Mouse (Mus musculus) forebrain, embryonic 16.5 days (tissue): Measurements from ENCODE around the gene Lefty1. TPM values are rescaled to one million over a fixed set of nuclear protein-coding genes. Genes with fewer than 3 reads are reported as not detected.
"Not testable (repeated sequence)": the region's sequence is repeated elsewhere in the genome, so short reads cannot be mapped to it uniquely, and the experiment has no call there.

Experiments used
- ATAC-seq: fragments of 200-750 bp; cut with Nextera tagmentation; 2 replicates; pipeline ENCODE4 v1.8.0; 2017; ENCODE audit warnings: mild to moderate bottlenecking, moderate library complexity
- H3K27ac ChIP-seq: fragments of 300-500 bp; sonication (generic); 2 replicates; pipeline ENCODE4 v1.5.1; 2014; ENCODE audit warnings: low read length, control low read depth
- H3K27me3 ChIP-seq: fragments of 300-500 bp; sonication (generic); replicated peaks from 2 replicates; pipeline ENCODE4 v1.6.1; 2014; ENCODE audit warnings: low read length; ENCODE audit not compliant: control insufficient read depth, insufficient read depth
- H3K36me3 ChIP-seq: fragments of 300-500 bp; sonication (generic); 2 replicates; pipeline ENCODE4 v1.6.1; 2014; ENCODE audit not compliant: control insufficient read depth, insufficient read depth
- H3K4me1 ChIP-seq: fragments of 300-500 bp; sonication (generic); replicated peaks from 2 replicates; pipeline ENCODE4 v1.6.1; 2014; ENCODE audit warnings: low read length; ENCODE audit not compliant: control insufficient read depth, insufficient read depth
- H3K4me2 ChIP-seq: fragments of 300-500 bp; sonication (generic); 2 replicates; pipeline ENCODE4 v1.6.1; 2014; ENCODE audit warnings: mild to moderate bottlenecking, low read length, control low read depth
- H3K4me3 ChIP-seq: fragments of 300-500 bp; sonication (generic); replicated peaks from 2 replicates; pipeline ENCODE4 v1.5.1; 2014; ENCODE audit warnings: mild to moderate bottlenecking, low read length, control low read depth
- H3K9ac ChIP-seq: fragments of 300-500 bp; sonication (generic); replicated peaks from 2 replicates; pipeline ENCODE4 v1.6.1; 2014; ENCODE audit warnings: low read depth, low read length, control low read depth
- H3K9me3 ChIP-seq: fragments of 300-500 bp; sonication (generic); 2 replicates; pipeline ENCODE4 v1.6.1; 2016; ENCODE audit warnings: low read length; ENCODE audit not compliant: control insufficient read depth
- WGBS: fragments of 180-500 bp; shearing (Covaris S2); extraction: QIAGEN DNeasy Blood & Tissue Kit; methylation state at CpG from one replicate; pipeline ENCODE4 v1.1.7; 2014; 5-methylcytosine and 5-hydroxymethylcytosine counted together
- polyA plus RNA-seq: library from polyadenylated mRNA; unstranded; fragments of >200 nt; fragmentation: Nextera tagmentation; extraction: Ambion mirVana; gene quantifications from 2 replicates; pipeline ENCODE4 v1.2.1, GENCODE M21; 2015

Gene Lefty1
- polyA plus RNA-seq, result 0.30 and 0.39 TPM in 2 replicates

DNA sequence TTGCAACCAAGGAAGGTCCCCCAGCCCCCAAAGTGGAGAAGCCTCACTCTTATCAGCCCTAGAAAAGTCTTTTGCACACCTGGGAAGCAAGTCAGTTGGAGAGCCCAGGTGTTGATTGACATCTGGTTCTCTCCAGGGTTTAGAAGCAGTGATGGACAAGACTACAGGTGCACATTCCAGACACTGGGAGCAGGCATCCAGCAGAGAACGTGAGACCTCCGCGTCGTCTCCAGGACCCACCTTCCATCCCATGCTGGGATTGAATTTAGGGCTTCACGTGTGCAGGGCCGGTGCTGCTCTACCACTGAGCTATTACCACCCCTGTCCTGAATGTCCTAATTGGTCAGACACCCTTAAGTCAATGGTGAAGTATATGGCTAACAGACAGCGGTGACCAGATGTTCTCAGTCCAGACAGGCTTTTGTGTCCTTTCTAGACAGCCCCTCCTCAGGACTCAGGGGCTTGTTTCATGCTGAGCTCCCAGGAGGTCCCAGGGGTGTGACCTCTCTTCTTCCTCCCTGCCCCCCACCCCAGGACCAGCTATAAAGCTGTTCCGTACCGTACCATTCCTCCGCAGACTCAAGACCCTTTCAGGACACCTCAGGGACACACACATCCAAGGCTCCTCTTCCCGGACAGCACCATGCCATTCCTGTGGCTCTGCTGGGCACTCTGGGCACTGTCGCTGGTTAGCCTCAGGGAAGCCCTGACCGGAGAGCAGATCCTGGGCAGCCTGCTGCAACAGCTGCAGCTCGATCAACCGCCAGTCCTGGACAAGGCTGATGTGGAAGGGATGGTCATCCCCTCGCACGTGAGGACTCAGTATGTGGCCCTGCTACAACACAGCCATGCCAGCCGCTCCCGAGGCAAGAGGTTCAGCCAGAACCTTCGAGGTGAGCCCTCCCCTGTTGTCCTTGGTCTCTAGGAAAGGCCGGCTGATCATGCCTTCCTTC, at the start of gene Lefty1:
Gene Lefty1, plus strand, starts transcription at position 556 of the 953 bp plus-strand sequence.
- Histone ChIP-seq H3K4me1 (no peaks in the 10 kb centered on the region), H3K9me3 (no peaks in the 10 kb centered on the region), H3K27me3 (peaks cover 24% of the 10 kb centered on the region), H3K27ac (no peak within 1 kb of the TSS), H3K36me3 (no peaks in the 10 kb centered on the region), H3K4me3 (no peak within 1 kb of the TSS), H3K9ac (no peak within 1 kb of the TSS), H3K4me2 (no peak within 1 kb of the TSS)
- 15% methylated on average over 21 of the region's 21 CpGs for WGBS
- ATAC-seq, result no peak

DNA sequence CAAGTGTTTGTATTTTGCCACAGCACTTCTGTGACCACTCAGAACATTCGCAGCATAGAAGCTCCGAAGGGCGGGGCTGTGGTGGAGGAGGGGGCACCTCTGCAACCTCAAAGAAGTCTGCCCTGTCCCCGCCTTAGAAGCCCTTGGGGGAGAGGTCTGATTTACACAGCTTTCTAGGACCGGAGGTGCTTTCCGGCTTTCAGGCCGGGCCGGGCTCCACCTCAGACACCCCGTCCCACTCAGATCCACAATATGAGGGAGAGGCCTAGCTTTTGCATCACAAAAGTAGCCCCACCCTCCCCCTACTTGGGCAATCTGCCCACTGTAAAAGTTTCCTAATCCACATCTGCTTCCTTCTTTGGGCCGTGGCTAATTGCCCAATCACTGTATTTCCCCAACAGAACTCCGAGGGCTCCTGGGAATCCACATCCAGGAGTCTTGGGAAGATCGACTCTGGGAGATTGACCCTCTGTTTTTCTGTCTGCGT, 46.2 kb upstream of the Lefty1 start:
- no peak overlapping the region for H3K27ac ChIP-seq
- 1% methylated on average over 13 of the region's 13 CpGs for WGBS
- no peaks in the 10 kb centered on the region for H3K9me3 ChIP-seq
- peaks cover 6% of the 10 kb centered on the region for H3K4me1 ChIP-seq
- no peaks in the 10 kb centered on the region for H3K36me3 ChIP-seq
- ATAC-seq, result peak; percentile 26; the same call in 1 of the 2 replicates
- no peak overlapping the region for H3K4me2 ChIP-seq
- no peak overlapping the region for H3K4me3 ChIP-seq
- H3K9ac ChIP-seq, result no peak overlapping the region
- peaks cover 4% of the 10 kb centered on the region for H3K27me3 ChIP-seq

DNA sequence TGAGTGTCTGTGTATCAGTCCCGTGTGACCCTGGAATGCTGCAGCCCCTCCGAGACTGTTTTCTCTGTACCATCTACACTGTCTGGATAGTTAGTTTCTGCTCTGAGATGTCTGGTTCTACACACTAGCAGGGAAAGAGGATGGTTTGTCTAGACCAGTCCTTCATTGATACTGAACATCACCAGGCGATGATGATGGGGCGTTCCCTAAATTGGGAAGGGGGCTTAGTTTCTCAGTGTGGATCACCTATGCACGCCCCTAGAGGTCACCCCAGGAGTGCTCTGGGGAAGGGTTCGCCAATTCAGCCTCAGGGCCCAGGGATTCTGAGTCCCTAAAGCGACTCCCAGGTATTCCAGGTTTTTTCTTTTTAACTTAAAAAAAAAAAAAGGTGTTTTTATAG, 45.6 kb upstream of the Lefty1 start:
- H3K36me3 ChIP-seq, result no peaks in the 10 kb centered on the region
- no peak overlapping the region for H3K27ac ChIP-seq
- H3K9me3 ChIP-seq, result no peaks in the 10 kb centered on the region
- H3K4me3 ChIP-seq, result no peak overlapping the region
- no peak for ATAC-seq
- peaks cover 8% of the 10 kb centered on the region for H3K27me3 ChIP-seq
- H3K4me2 ChIP-seq, result no peak overlapping the region
- no peak overlapping the region for H3K9ac ChIP-seq
- 33% methylated on average over 7 of the region's 7 CpGs for WGBS
- peaks cover 6% of the 10 kb centered on the region for H3K4me1 ChIP-seq

DNA sequence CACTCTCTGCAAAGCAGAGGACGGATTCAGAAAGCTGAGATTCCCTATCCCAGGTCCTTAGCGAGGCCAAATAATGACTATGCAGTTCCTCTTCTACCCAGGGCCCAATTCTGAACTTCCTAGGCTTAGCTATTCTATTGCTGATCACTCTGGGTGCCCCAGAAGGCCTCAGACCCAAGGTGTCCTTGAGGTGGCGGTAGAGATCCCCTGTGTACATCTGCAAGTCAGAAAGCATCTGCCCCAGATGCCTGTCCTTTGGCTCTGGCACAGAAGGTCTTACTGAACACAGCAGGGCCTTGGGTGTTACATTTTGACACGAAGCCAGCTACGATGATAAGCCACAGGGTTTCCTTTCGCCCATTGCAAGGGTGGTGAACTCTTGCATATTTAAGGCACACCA, 45.0 kb upstream of the Lefty1 start:
- 50% methylated on average over 6 of the region's 6 CpGs for WGBS
- ATAC-seq, result no peak
- H3K4me3 ChIP-seq, result no peak overlapping the region
- peaks cover 11% of the 10 kb centered on the region for H3K27me3 ChIP-seq
- no peak overlapping the region for H3K4me2 ChIP-seq
- H3K9me3 ChIP-seq, result no peaks in the 10 kb centered on the region
- no peaks in the 10 kb centered on the region for H3K36me3 ChIP-seq
- H3K9ac ChIP-seq, result no peak overlapping the region
- no peak overlapping the region for H3K27ac ChIP-seq
- peaks cover 8% of the 10 kb centered on the region for H3K4me1 ChIP-seq

DNA sequence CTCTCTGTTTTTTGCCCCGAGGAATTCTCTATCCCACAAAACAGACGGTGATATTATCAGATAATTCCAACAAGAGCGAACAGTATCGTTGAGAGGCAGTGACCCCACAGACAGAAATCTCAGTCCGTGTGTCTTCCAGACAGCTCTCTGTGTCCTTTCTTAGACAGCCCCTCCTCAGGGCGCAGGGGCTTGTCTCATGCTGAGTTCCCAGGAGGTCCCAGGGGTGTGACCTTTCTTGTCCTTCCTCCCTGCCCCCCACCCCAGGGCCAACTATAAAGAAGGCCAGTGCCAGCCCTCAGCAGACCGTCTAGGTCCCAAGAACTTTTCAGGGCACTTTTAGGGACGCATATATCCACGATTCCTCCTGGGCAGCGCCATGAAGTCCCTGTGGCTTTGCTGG, 42.0 kb upstream of the Lefty1 start, which contains the start of gene Lefty2:
Gene Lefty2, plus strand, starts transcription at position 301 of the 400 bp plus-strand sequence.
- no peaks in the 10 kb centered on the region for H3K36me3 ChIP-seq
- H3K9me3 ChIP-seq, result no peaks in the 10 kb centered on the region
- H3K4me1 ChIP-seq, result peaks cover 8% of the 10 kb centered on the region
- 62% methylated on average over 10 of the region's 10 CpGs for WGBS
- H3K9ac ChIP-seq, result no peak within 1 kb of the TSS
- no peak within 1 kb of the TSS; the same call in 1 of the 2 replicates for H3K4me2 ChIP-seq
- no peak within 1 kb of the TSS for H3K27ac ChIP-seq
- H3K27me3 ChIP-seq, result peaks cover 11% of the 10 kb centered on the region
- no peak for ATAC-seq
- H3K4me3 ChIP-seq, result peak within 1 kb of the TSS; percentile 35

DNA sequence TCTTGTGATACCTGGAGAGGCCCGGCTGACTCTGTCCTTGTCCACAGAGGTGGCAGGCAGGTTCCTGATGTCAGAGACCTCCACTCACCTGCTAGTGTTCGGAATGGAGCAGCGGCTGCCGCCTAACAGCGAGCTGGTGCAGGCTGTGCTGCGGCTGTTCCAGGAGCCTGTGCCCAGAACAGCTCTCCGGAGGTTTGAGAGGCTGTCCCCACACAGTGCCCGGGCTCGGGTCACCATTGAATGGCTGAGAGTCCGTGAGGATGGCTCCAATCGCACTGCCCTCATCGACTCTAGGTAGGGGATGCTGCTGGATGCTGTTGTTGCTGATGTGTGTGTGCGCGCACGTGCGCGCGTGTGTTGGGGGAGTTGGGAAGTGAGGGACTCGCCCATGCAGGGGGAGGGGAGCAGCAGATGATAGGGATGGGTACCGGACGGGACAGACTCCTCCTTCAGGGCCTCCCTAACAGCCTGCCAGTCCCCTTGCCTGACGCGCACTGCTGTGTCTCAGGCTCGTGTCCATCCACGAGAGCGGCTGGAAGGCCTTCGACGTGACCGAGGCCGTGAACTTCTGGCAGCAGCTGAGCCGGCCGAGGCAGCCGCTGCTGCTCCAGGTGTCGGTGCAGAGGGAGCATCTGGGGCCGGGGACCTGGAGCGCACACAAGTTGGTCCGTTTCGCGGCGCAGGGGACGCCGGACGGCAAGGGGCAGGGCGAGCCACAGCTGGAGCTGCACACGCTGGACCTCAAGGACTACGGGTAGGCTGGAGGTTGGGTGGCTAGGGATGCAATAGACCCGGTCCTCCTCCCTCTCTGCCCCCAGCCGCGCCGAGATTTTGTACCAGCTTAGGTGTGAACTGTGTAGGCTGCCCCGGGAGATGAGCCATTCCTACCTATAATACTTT, 40.5 kb upstream of the Lefty1 start:
- H3K4me1 ChIP-seq, H3K36me3 ChIP-seq, H3K27ac ChIP-seq, H3K9ac ChIP-seq, H3K9me3 ChIP-seq: not testable (repeated sequence)
- 6% methylated on average over 42 of the region's 51 CpGs for WGBS
- ATAC-seq, result peak; percentile 68
- H3K27me3 ChIP-seq, result peaks cover 11% of the 10 kb centered on the region
- peak overlapping the region; percentile 35 for H3K4me3 ChIP-seq
- H3K4me2 ChIP-seq, result peak overlapping the region; percentile 41

DNA sequence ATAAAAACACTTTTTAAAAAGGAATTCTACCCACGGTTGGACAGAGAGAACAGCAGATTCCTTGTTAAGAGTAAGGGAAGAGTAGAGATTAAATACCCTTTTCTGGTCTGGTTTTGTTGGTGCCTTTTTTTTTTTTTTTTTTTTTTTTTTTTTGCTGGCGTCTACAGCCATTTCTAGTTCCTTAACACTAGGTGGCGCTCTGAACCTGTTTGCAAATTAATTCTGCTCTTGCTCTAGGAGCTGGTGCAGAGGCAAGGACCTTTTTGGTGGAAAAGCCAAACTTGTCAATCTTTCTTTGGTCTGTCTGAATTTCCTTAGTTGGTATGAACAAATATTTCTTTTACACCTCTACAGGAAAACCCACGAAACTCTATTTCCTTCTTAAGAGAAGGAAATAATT, 33.7 kb upstream of the Lefty1 start:
- Histone ChIP-seq H3K27me3 (no peaks in the 10 kb centered on the region), H3K4me1 (peaks cover 15% of the 10 kb centered on the region), H3K9me3 (no peaks in the 10 kb centered on the region), H3K4me3 (no peak overlapping the region), H3K27ac (no peak overlapping the region), H3K36me3 (no peaks in the 10 kb centered on the region; the same call in 1 of the 2 replicates), H3K9ac (no peak overlapping the region), H3K4me2 (no peak overlapping the region)
- 0% methylated on average over 4 of the region's 4 CpGs for WGBS
- ATAC-seq, result no peak

DNA sequence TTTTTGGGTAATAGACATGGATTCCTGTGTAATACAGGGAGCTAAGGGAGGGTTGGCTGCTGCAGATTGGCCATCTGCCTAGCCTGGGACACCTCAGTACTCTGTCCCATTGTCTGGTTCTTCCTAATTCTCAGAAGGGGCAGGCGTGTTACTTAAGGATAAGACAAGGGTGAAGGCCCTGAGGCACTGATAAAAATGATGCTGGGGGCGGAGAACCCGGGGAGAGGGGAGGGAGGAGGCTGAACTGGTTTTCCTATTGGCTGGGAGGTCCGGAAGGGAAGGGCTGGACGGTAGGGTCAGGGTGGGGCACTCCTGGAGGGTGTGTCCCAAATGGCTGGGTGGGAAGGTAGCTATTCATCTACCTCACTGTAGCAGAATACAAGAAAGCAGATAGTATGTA, 31.9 kb upstream of the Lefty1 start:
- peaks cover 11% of the 10 kb centered on the region; the same call in 1 of the 2 replicates for H3K36me3 ChIP-seq
- H3K27me3 ChIP-seq, result no peaks in the 10 kb centered on the region
- H3K27ac ChIP-seq, result no peak overlapping the region
- 41% methylated on average over 5 of the region's 5 CpGs for WGBS
- no peak overlapping the region for H3K9ac ChIP-seq
- H3K4me1 ChIP-seq, result peaks cover 18% of the 10 kb centered on the region
- H3K9me3 ChIP-seq, result no peaks in the 10 kb centered on the region
- no peak overlapping the region for H3K4me2 ChIP-seq
- no peak overlapping the region for H3K4me3 ChIP-seq
- no peak for ATAC-seq

DNA sequence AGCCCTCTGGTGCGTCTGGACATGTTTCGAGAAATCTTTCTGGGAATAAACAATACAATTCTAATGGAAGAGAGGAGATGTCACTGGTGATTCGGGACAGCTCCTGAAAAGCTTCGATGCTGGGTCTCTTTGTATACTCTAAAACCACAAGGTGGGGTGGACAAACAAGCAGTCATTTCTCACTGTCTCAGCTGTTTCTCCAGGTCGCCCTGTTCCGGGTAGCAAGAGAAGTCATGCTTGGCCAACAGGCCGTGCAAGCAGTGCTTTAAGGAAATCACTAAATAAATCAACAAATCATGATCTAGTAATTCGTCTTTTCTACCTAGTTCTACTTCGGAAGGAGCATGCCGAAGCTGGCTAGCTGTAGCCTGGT, 31.2 kb upstream of the Lefty1 start:
- Histone ChIP-seq H3K4me1 (peaks cover 18% of the 10 kb centered on the region), H3K4me2 (peak overlapping the region; percentile 94), H3K4me3 (peak overlapping the region; percentile 86), H3K27me3 (no peaks in the 10 kb centered on the region), H3K27ac (peak overlapping the region; percentile 49; the same call in 1 of the 2 replicates), H3K9me3 (no peaks in the 10 kb centered on the region), H3K9ac (peak overlapping the region; percentile 95), H3K36me3 (peaks cover 11% of the 10 kb centered on the region; the same call in 1 of the 2 replicates)
- ATAC-seq, result no peak; the same call in 1 of the 2 replicates
- WGBS, result 38% methylated on average over 10 of the region's 10 CpGs
